Mouse (Mus musculus): ENCODE results near the gene 1810065E05Rik. TPM values are rescaled to one million over a fixed set of nuclear protein-coding genes. Genes with fewer than 3 reads are reported as not detected.

The 1810065E05Rik gene
- polyA plus RNA-seq (2012; ENCODE audit: insufficient read depth, insufficient read length, missing spikeins) = not detected in 2 replicates

GRCm38 (mm10) chr11:58420815-58421214 is at the start of gene 1810065E05Rik:
TSS of gene 1810065E05Rik (plus strand) at chr11:58421111.
- Histone ChIP-seq H3K4me1 (ENCODE audit: control insufficient read depth, insufficient read depth, insufficient read length, low read length) (no peaks in the 10 kb centered on the region), H3K27ac (replicated peaks; ENCODE audit: low read depth, low read length) (no peak within 1 kb of the TSS), H3K4me3 (ENCODE audit: insufficient read depth, low read depth, low read length) (no peak within 1 kb of the TSS)

DNA sequence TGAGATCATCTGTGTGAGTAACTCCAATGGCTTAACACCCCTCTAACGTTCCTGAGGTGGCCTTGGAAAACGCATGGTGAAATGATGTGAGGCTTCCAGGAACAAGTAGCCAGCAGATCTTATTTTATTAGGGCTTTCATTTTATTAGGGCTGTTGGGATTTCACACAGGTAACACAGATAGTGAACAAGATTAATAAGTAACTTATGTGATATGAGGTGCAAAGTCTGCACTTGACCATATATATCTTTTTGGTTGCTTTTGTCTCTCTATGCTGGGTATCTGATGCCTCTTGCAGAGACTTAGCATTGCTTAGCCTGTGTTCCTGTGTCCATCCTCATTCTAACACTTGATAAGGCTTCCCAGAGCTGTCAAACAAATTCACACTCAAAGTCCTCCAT is 43.6 kb upstream of the 1810065E05Rik start:
- no peaks in the 10 kb centered on the region for H3K4me1 ChIP-seq (ENCODE audit: control insufficient read depth, insufficient read depth, insufficient read length, low read length)
- H3K4me3 ChIP-seq (ENCODE audit: insufficient read depth, low read depth, low read length) = no peak overlapping the region
- H3K27ac ChIP-seq (replicated peaks; ENCODE audit: low read depth, low read length) = no peak overlapping the region

GRCm38 (mm10) chr11:58377686-58378085 is 43.2 kb upstream of the 1810065E05Rik start:
- H3K4me1 ChIP-seq (ENCODE audit: control insufficient read depth, insufficient read depth, insufficient read length, low read length) = no peaks in the 10 kb centered on the region
- H3K27ac ChIP-seq (replicated peaks; ENCODE audit: low read depth, low read length) = no peak overlapping the region
- H3K4me3 ChIP-seq (ENCODE audit: insufficient read depth, low read depth, low read length) = no peak overlapping the region

- H3K27ac ChIP-seq (replicated peaks; ENCODE audit: low read depth, low read length) = no peak within 1 kb of the TSS
- H3K4me1 ChIP-seq (ENCODE audit: control insufficient read depth, insufficient read depth, insufficient read length, low read length) = no peaks in the 10 kb centered on the region
- no peak within 1 kb of the TSS for H3K4me3 ChIP-seq (ENCODE audit: insufficient read depth, low read depth, low read length)
Measured at GRCm38 (mm10) chr11:58378763-58379278, 42.1 kb upstream of the 1810065E05Rik start, which contains the start of gene Lypd8. TSS of gene Lypd8 (plus strand) at chr11:58379043.

DNA sequence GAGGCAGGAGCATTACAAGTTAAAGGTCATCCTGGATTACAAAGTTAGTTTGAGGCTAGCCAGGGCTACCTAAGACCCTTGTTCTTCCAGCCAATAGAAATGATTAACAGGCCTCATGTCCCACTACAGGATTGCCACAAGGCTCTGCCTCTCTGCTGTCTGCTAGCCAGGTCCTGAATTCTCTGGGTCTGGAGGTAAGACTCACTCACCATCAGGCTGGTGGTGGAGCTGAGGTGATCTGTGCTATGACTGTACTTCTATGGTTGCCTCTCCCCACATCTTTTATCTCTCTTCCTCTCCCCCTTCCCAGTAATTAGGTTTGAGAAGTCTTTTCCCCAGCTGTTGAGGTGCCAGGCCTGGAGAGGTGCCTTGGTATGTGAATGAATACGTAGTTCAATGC is 41.4 kb upstream of the 1810065E05Rik start:
- H3K4me3 ChIP-seq (ENCODE audit: insufficient read depth, low read depth, low read length) = no peak overlapping the region
- no peaks in the 10 kb centered on the region for H3K4me1 ChIP-seq (ENCODE audit: control insufficient read depth, insufficient read depth, insufficient read length, low read length)
- H3K27ac ChIP-seq (replicated peaks; ENCODE audit: low read depth, low read length) = no peak overlapping the region

GRCm38 (mm10) chr11:58382471-58382870 is 38.4 kb upstream of the 1810065E05Rik start:
- no peak overlapping the region for H3K4me3 ChIP-seq (ENCODE audit: insufficient read depth, low read depth, low read length)
- H3K4me1 ChIP-seq (ENCODE audit: control insufficient read depth, insufficient read depth, insufficient read length, low read length) = no peaks in the 10 kb centered on the region

DNA sequence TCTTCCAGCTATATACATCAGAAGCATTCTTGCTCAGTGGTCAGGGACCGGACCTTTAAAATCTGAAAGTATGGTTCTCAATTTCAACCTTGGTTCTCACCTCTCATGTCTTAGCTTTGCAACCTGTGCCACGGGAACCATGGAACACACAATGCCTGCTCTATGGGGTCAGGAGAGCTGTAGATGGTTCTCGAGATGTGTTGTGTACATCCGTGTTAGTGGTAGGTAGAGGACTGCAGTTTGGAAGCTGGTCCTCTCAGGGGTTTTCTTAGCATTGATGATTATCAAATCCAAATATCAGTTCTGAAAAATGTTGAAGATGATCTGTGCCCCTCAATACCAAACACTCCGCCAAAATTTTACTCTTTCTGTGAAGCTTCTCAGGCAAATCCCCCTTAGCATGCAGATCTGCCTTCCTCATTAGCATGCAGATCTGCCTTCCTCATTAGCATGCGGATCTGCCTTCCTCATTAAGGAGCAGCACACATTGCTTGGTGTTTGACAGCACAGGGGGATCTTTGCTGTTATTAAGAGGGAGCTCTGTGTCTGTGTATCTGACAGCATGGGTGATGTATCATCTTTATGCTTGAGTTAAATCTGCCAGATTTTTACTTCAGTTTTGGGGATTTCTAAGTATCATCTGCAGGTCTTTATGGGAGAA is 20.8 kb upstream of the 1810065E05Rik start:
- Histone ChIP-seq H3K27ac (replicated peaks; ENCODE audit: low read depth, low read length) (no peak overlapping the region), H3K4me1 (ENCODE audit: control insufficient read depth, insufficient read depth, insufficient read length, low read length) (no peaks in the 10 kb centered on the region), H3K4me3 (ENCODE audit: insufficient read depth, low read depth, low read length) (no peak overlapping the region)

More at GRCm38 (mm10) chr11:58382471-58382870, 38.4 kb upstream of the 1810065E05Rik start:
- H3K27ac ChIP-seq (replicated peaks; ENCODE audit: low read depth, low read length) = no peak overlapping the region

DNA sequence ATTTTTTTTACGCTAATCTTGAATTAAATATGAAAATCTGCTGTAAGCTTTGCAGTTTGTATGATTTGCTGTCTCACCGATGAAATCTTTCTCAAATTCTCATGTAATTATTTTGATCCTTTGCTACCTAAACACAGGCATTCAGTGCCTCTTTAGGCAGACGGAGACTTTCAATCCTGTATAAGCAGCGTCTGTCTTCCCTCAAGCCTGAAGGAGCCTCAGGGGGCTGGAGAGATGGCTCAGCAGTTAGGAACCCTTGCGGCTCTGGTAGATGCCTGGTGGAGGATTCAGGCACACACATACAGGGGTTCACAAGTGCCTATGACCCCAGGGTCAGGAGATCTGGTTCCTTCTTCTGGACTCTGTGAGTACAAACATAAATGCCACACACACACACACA is 20.3 kb upstream of the 1810065E05Rik start:
- no peak overlapping the region for H3K4me3 ChIP-seq (ENCODE audit: insufficient read depth, low read depth, low read length)
- H3K4me1 ChIP-seq (ENCODE audit: control insufficient read depth, insufficient read depth, insufficient read length, low read length) = no peaks in the 10 kb centered on the region
- H3K27ac ChIP-seq (replicated peaks; ENCODE audit: low read depth, low read length) = no peak overlapping the region

DNA sequence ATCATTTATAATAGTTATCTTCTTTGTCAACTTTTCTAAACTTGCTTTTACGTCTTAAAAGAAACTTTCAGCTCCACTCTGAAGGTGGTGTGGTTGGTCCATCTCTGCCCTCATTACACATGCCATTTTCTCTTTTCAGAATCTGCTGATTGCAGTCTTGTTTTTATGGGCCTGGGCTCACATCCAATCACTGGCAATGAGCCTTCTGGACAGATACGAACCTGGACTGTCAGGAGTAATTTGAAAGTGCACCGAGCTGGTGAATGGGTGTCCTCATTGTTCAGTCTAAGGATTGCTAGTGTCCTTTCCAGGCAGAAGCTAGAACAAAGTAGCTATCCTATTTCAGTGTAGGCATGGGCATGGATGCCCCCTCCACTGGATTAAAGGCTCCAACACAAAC is 12.8 kb upstream of the 1810065E05Rik start:
- no peak overlapping the region for H3K4me3 ChIP-seq (ENCODE audit: insufficient read depth, low read depth, low read length)
- H3K27ac ChIP-seq (replicated peaks; ENCODE audit: low read depth, low read length) = no peak overlapping the region
- H3K4me1 ChIP-seq (ENCODE audit: control insufficient read depth, insufficient read depth, insufficient read length, low read length) = no peaks in the 10 kb centered on the region

GRCm38 (mm10) chr11:58418336-58418735 is 2.6 kb upstream of the 1810065E05Rik start:
- no peak overlapping the region for H3K4me3 ChIP-seq (ENCODE audit: insufficient read depth, low read depth, low read length)
- no peaks in the 10 kb centered on the region for H3K4me1 ChIP-seq (ENCODE audit: control insufficient read depth, insufficient read depth, insufficient read length, low read length)
- H3K27ac ChIP-seq (replicated peaks; ENCODE audit: low read depth, low read length) = no peak overlapping the region

DNA sequence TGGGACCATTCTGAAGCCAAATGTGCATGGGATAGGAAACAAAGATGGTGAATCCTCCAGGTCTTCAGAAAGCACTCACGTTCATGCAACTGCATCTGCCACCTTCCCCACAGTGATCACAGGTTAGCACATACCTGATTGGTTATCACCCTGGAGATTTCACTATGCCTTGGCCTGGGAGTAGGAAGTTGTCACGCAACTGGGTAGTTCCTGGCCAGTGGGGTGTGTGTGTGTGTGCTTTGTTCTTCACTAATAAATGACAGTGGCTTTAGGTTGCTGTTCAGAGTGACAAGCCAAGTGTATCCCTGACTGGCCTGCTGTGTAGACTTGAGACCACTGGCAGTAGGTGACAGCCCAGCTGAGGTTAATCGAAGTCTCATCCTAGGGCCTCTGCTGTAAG is 11.3 kb downstream of the 1810065E05Rik start, which contains the start of gene Gm12253:
Gm12253 (plus strand) TSS at position 301 of the 400 bp plus-strand sequence.
- Histone ChIP-seq H3K27ac (replicated peaks; ENCODE audit: low read depth, low read length) (no peak within 1 kb of the TSS), H3K4me1 (ENCODE audit: control insufficient read depth, insufficient read depth, insufficient read length, low read length) (no peaks in the 10 kb centered on the region), H3K4me3 (ENCODE audit: insufficient read depth, low read depth, low read length) (no peak within 1 kb of the TSS)

GRCm38 (mm10) chr11:58437866-58438265 is 17.0 kb downstream of the 1810065E05Rik start:
- no peaks in the 10 kb centered on the region for H3K4me1 ChIP-seq (ENCODE audit: control insufficient read depth, insufficient read depth, insufficient read length, low read length)
- H3K27ac ChIP-seq (replicated peaks; ENCODE audit: low read depth, low read length) = no peak overlapping the region
- H3K4me3 ChIP-seq (ENCODE audit: insufficient read depth, low read depth, low read length) = no peak overlapping the region

DNA sequence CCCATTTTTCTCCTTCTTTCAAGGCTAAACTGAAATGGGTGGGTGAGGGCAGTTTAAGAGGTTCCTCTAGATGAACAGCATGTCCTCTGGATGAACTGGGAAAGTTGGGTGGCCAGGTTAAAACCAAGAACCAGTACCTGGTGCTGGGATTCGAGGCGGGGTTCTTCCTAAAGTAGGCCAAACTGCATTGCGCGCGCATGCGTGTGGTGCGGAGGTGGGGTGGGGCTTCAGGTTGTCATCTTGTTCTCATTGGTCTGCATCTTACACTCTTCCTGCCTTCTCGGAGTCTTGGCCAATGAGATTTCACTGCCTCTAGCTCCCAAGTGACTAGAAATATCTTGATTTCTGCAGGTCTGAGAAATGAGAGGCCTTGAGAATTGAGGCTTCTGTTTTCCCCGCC is 31.8 kb downstream of the 1810065E05Rik start, which contains the start of gene Lypd9:
Lypd9 (minus strand) TSS at position 165 of the 400 bp plus-strand sequence.
- no peaks in the 10 kb centered on the region for H3K4me1 ChIP-seq (ENCODE audit: control insufficient read depth, insufficient read depth, insufficient read length, low read length)
- no peak within 1 kb of the TSS for H3K4me3 ChIP-seq (ENCODE audit: insufficient read depth, low read depth, low read length)
- no peak within 1 kb of the TSS for H3K27ac ChIP-seq (replicated peaks; ENCODE audit: low read depth, low read length)

DNA sequence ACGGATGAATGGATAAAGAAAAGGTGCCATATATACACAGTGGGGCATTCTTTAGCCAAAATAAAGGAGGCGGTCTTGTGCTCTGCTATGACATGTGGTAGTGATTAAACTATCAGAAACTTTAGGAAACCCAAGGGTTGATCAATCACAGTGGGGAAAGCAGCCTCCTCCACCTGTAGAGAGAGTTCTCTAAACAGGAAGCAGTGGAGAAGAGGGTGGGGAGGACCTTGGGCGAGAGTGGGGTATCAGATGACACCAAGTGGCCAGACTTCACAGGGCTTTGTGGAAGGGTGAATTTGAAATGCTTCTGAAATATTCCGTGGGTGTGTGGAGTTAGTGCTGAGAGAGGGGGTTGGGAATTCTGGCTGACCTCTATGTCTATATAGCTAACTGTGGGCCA is 32.7 kb downstream of the 1810065E05Rik start:
- no peak overlapping the region for H3K27ac ChIP-seq (replicated peaks; ENCODE audit: low read depth, low read length)
- H3K4me1 ChIP-seq (ENCODE audit: control insufficient read depth, insufficient read depth, insufficient read length, low read length) = no peaks in the 10 kb centered on the region
- no peak overlapping the region for H3K4me3 ChIP-seq (ENCODE audit: insufficient read depth, low read depth, low read length)

- H3K4me3 ChIP-seq (ENCODE audit: insufficient read depth, low read depth, low read length) = no peak within 1 kb of the TSS
- H3K27ac ChIP-seq (replicated peaks; ENCODE audit: low read depth, low read length) = no peak within 1 kb of the TSS
- no peaks in the 10 kb centered on the region for H3K4me1 ChIP-seq (ENCODE audit: control insufficient read depth, insufficient read depth, insufficient read length, low read length)
Measured at GRCm38 (mm10) chr11:58462170-58462569, 41.3 kb downstream of the 1810065E05Rik start, which contains the start of gene Olfr30. TSS of gene Olfr30 (minus strand) at chr11:58462270.

All from brown adipose tissue, adult 24 weeks (tissue).